Mouse (Mus musculus) bone marrow, adult 2 months (tissue): ENCODE measurements around the gene Bri3bp. TPM values are rescaled to one million over a fixed set of nuclear protein-coding genes. Genes with fewer than 3 reads are reported as not detected.
"Not testable (repeated sequence)": the region's sequence is repeated elsewhere in the genome, so short reads cannot be mapped to it uniquely, and the experiment has no call there.

Experiments
- H3K27ac ChIP-seq: fragments of 200-500 bp; 2 replicates; pipeline ENCODE4 v1.5.1; 2012; ENCODE audit warnings: low read depth, mild to moderate bottlenecking, control low read depth, inconsistent platforms, low read length; ENCODE audit not compliant: control insufficient read depth, poor library complexity, insufficient read depth
- H3K4me1 ChIP-seq: fragments of 200-500 bp; 2 replicates; pipeline ENCODE4 v1.6.1; 2011; ENCODE audit warnings: low read length; ENCODE audit not compliant: control insufficient read depth, insufficient read depth
- H3K4me3 ChIP-seq: fragments of 200-500 bp; replicated peaks from 2 replicates; pipeline ENCODE3; 2011; ENCODE audit warnings: mild to moderate bottlenecking, low read depth, low read length, control low read depth; ENCODE audit not compliant: control insufficient read depth
- CTCF ChIP-seq: fragments of 200-500 bp; IDR thresholded peaks from 2 replicates; pipeline ENCODE4 v1.5.1; 2011; ENCODE audit warnings: low read length, control low read depth; ENCODE audit not compliant: control insufficient read depth, insufficient read depth
- POLR2A ChIP-seq: fragments of 200-500 bp; IDR thresholded peaks from 2 replicates; pipeline ENCODE4 v1.6.1; 2011; ENCODE audit warnings: low read depth, mild to moderate bottlenecking, control low read depth, low read length, borderline replicate concordance; ENCODE audit not compliant: control insufficient read depth
- WGBS: fragments of 180-500 bp; shearing (Covaris S2); methylation state at CpG from one replicate; pipeline ENCODE4 v1.1.7; 2018; 5-methylcytosine and 5-hydroxymethylcytosine counted together
- polyA plus RNA-seq: library from polyadenylated mRNA; stranded (reverse); fragments of >200 nt; gene quantifications from 2 replicates; pipeline ENCODE4 v1.2.4, GENCODE M21; 2011; ENCODE audit warnings: low replicate concordance; ENCODE audit not compliant: missing spikeins, insufficient read depth, insufficient read length

Bri3bp gene
- polyA plus RNA-seq, 1 experiment: 4.1 TPM

- TF ChIP-seq CTCF: peak; percentile 50
- no peak for TF ChIP-seq POLR2A
- WGBS: 48% methylated on average over 4 of the region's 4 CpGs
Observed at GRCm38 (mm10) chr5:125488116-125488455, 46.7 kb downstream of the Bri3bp start.

GRCm38 (mm10) chr5:125488953-125489352 lies 47.6 kb downstream of the Bri3bp start:
- WGBS: 87% methylated on average over 5 of the region's 5 CpGs
- not testable (repeated sequence) for H3K4me1 ChIP-seq, H3K4me3 ChIP-seq, H3K27ac ChIP-seq

More at GRCm38 (mm10) chr5:125488116-125488455, 46.7 kb downstream of the Bri3bp start:
- Histone ChIP-seq H3K4me3 (no peak overlapping the region), H3K4me1 (peaks cover 5% of the 10 kb centered on the region), H3K27ac (no peak overlapping the region)

GRCm38 (mm10) chr5:125491107-125491506 lies 49.7 kb downstream of the Bri3bp start:
- 88% methylated on average over 10 of the region's 10 CpGs for WGBS
- TF ChIP-seq CTCF (no peak), POLR2A (no peak)
- no peak overlapping the region for H3K27ac ChIP-seq
- H3K4me1 ChIP-seq: no peaks in the 10 kb centered on the region; the same call in 1 of the 2 replicates
- no peak overlapping the region for H3K4me3 ChIP-seq

- 86% methylated on average over 17 of the region's 17 CpGs for WGBS
Observed at GRCm38 (mm10) chr5:125492379-125493092, 51.2 kb downstream of the Bri3bp start.

GRCm38 (mm10) chr5:125493093-125493423 lies 51.7 kb downstream of the Bri3bp start:
- Histone ChIP-seq H3K4me3 (no peak overlapping the region), H3K27ac (no peak overlapping the region), H3K4me1 (no peaks in the 10 kb centered on the region)
- no peak for TF ChIP-seq CTCF
- no peak for TF ChIP-seq POLR2A
- whole genome bisulfite sequencing: 86% methylated on average over 5 of the region's 5 CpGs

More at GRCm38 (mm10) chr5:125492379-125493092, 51.2 kb downstream of the Bri3bp start:
- Histone ChIP-seq H3K4me1 (no peaks in the 10 kb centered on the region; the same call in 1 of the 2 replicates), H3K27ac (no peak overlapping the region), H3K4me3 (no peak overlapping the region)
- TF ChIP-seq CTCF (no peak), POLR2A (no peak)

- H3K27ac ChIP-seq: no peak overlapping the region
- 85% methylated on average over 10 of the region's 10 CpGs for WGBS
- TF ChIP-seq POLR2A (no peak), CTCF (no peak)
- no peaks in the 10 kb centered on the region for H3K4me1 ChIP-seq
- H3K4me3 ChIP-seq: no peak overlapping the region
Observed at GRCm38 (mm10) chr5:125495655-125496054, 54.3 kb downstream of the Bri3bp start.

GRCm38 (mm10) chr5:125497821-125498600 lies 56.6 kb downstream of the Bri3bp start:
- TF ChIP-seq POLR2A (no peak), CTCF (peak; percentile 70)
- Histone ChIP-seq H3K4me1 (no peaks in the 10 kb centered on the region; the same call in 1 of the 2 replicates), H3K27ac (no peak overlapping the region), H3K4me3 (no peak overlapping the region)
- whole genome bisulfite sequencing: 78% methylated on average over 12 of the region's 12 CpGs

- WGBS: 36% methylated on average over 6 of the region's 6 CpGs
- H3K4me1 ChIP-seq: peaks cover 1% of the 10 kb centered on the region; the same call in 1 of the 2 replicates
Observed at GRCm38 (mm10) chr5:125501505-125501904, 60.1 kb downstream of the Bri3bp start.

More at GRCm38 (mm10) chr5:125501505-125501904, 60.1 kb downstream of the Bri3bp start:
- TF ChIP-seq CTCF: no peak
- TF ChIP-seq POLR2A: no peak
- Histone ChIP-seq H3K27ac (no peak overlapping the region), H3K4me3 (no peak overlapping the region)
